Mouse (Mus musculus) bone marrow macrophage, adult 2 months (primary cell): Measurements from ENCODE around the gene Cyp26a1.

Source experiments
- CTCF ChIP-seq: IDR thresholded peaks from 2 replicates; pipeline ENCODE4 v1.5.1; 2012; ENCODE audit warnings: low read depth, mild to moderate bottlenecking, low read length, moderate library complexity
- POLR2A ChIP-seq: IDR thresholded peaks from 2 replicates; pipeline ENCODE4 v1.6.1; 2012; ENCODE audit warnings: mild to moderate bottlenecking, low read depth, low read length, borderline replicate concordance

GRCm38 (mm10) chr19:37656441-37656840, 41.2 kb upstream of the Cyp26a1 start:
- no peak for TF ChIP-seq CTCF
- no peak for TF ChIP-seq POLR2A
